Mouse (Mus musculus) layer of hippocampus, adult 11-12 months (tissue): ENCODE results near the gene Rps16.

Experiments used
- DNase-seq: peaks from one replicate; pipeline ENCODE4 v3.0.0; 2022; ENCODE audit warnings: low spot score

Rps16 gene

DNA sequence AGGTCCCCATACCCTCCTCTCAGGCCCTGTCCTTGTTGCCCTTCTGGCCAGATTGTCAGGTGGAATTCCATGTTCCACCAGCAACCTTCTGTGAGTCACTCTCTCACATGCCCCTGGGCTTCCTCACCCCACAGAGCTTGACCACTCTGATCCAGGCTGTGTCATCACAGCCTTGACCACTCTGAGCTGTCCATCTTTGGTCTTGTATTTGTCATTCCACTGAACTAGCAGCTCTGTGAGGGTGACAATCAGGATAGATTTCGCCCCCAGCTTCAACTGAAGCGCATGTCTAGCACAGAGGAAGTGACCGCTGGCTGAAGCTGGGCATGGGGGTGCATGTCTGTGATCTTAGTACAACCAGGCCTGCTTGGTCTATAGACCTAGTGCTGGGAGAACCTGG is 39.9 kb downstream of the Rps16 start:
- DNase-seq = no peak

DNA sequence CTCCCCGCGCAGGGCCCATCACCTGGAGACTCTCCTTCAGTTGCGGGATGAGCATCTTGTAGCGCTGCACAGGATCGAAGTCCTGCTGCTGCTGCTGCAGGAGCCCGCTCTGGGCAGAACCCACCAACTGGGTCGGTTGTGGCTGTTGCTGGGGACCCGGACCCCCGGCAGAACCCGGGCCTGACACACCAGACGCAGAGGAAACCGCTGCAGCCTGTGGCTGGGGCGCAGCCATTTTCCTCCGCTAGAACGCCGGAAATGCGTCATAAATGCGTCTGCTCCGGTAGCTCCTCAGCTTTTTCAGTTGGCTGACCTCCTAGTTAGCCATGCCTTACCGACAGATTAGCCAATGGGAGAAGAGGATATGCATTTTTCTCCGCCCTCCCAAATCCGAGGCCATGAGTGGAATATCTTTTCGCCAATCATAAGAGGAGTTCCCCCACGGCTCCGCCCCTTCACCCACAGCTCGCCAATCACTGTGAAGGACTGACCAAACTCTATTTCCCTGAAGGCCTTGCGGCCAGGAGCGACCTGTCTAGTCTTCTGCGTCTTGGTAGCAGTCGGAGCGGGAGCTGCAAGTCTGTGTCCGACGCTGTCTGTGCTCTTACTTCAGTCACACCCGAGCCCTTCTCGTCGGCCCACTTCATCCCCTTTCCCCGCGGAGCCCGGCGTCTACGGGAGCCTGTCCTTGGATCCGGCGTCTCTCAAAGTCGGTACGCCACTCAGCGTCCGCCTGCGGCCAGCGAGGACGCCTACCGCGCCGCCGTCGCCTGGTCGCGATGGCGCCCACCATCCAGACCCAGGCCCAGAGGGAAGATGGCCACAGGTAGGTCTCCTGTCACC is 42.2 kb downstream of the Rps16 start, which contains the start of the genes Med29 and Paf1:
Gene Med29, minus strand, starts transcription at position 280 of the 843 bp plus-strand sequence.
Gene Paf1, plus strand, starts transcription at position 523 of the 843 bp plus-strand sequence.
- peak; percentile 98 for DNase-seq

GRCm38 (mm10) chr7:28393272-28393951 is 43.0 kb downstream of the Rps16 start:
- no peak for DNase-seq

GRCm38 (mm10) chr7:28395425-28395824 is 45.0 kb downstream of the Rps16 start:
- DNase-seq = no peak

GRCm38 (mm10) chr7:28398000-28398399 is 47.5 kb downstream of the Rps16 start:
- no peak for DNase-seq

DNA sequence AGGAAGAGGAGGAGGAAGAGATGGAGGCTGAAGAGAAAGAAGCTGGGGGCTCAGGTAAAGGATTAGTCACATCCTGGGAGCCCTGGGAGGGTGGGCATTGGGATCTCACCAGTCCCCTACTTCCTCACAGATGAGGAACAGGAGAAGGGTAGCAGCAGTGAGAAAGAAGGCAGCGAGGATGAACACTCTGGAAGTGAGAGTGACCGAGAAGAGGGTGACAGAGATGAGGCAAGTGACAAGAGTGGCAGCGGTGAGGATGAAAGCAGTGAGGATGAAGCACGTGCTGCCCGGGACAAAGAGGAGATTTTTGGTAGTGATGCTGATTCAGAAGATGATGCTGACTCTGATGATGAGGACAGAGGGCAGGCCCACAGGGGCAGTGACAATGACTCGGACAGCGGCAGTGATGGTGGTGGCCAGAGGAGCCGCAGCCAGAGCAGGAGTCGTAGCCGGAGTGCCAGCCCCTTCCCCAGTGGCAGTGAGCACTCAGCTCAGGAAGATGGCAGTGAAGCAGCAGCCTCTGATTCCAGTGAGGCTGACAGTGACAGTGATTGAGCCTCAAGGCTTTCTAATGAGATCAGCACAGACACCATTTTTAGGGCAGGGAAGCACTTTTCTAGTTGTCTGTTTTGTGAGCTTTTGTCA is 48.4 kb downstream of the Rps16 start:
- no peak for DNase-seq

DNA sequence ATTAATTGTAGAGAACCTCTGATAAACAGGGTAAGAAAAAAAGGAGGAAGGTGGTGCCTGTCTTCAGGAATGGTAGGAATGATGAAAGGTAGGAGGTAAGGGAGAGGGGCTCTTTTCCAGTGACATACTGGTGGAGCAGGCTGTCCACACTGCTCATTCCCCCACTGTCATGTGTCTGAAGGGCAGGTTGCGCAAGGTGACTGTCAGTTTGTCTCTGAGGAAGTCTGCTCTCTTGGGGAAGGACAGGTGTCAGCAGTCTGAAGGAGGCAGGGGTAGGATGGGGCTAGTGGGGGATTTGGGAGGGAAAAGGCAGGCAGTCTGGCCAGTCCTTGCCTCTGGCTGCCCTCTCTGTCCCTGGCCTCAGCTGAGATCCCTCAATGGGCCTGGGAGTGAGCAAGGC is 50.6 kb downstream of the Rps16 start:
- no peak for DNase-seq

- DNase-seq = no peak
Observed at GRCm38 (mm10) chr7:28401942-28402341, 51.5 kb downstream of the Rps16 start.
